Mouse (Mus musculus): ENCODE measurements around the gene Batf2. TPM values are rescaled to one million over a fixed set of nuclear protein-coding genes. Genes with fewer than 3 reads are reported as not detected.
A peak's percentile ranks its signal among the peaks of the same experiment; 100 is the strongest.

The Batf2 gene
- polyA plus RNA-seq, 1 experiment from 2014 or later, result not detected

DNA sequence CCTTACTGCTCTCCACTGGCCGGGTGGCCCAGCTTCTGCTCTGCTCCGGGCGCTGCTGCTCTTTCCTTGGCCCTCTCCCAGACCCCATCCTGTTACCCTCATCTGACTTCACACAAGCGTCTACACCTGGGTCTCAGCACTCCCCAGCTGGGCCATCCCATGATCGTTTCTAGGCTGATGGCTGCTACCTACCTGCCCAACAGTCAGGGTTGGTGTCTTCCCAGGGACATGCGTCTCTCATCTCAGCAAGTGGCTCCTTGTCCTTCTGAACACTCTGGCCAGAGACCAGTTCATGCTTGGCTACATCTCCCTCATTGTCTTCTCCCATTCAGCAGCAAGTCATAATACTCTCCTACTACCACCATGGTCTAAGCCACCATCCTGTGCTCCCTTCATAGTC is 1.1 kb upstream of the Batf2 start:
- Histone ChIP-seq H3K4me1 (replicated peaks) (peaks cover 24% of the 10 kb centered on the region), H3K36me3 (peaks cover 36% of the 10 kb centered on the region), H3K9me3 (no peaks in the 10 kb centered on the region), H3K27me3 (no peaks in the 10 kb centered on the region), H3K27ac (peak overlapping the region; percentile 99), H3K4me3 (peak overlapping the region; percentile 61), H3K4me2 (peak overlapping the region; percentile 75), H3K9ac (peak overlapping the region; percentile 90)
- ATAC-seq (ENCODE audit: low FRiP score), result no peak
- 98% methylated on average over 6 of the region's 6 CpGs for WGBS

DNA sequence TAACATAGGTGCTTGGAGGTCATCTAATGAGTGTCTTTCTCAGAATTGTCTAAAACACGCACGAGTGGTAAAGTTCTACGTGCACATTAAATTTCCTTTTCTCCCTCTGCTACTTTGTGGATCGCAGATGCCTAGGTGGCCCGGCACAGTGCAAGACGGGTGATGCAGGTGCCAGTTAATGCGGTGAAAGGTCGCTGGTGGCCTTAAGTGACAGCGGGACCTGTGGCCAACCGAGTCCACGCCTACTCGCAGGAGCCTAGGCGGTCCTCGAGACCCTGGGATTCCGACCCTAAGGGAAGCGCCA is 457 bp upstream of the Batf2 start:
- Histone ChIP-seq H3K9me3 (no peaks in the 10 kb centered on the region), H3K27ac (peak overlapping the region; percentile 99)
- WGBS, result 7% methylated on average over 16 of the region's 16 CpGs

DNA sequence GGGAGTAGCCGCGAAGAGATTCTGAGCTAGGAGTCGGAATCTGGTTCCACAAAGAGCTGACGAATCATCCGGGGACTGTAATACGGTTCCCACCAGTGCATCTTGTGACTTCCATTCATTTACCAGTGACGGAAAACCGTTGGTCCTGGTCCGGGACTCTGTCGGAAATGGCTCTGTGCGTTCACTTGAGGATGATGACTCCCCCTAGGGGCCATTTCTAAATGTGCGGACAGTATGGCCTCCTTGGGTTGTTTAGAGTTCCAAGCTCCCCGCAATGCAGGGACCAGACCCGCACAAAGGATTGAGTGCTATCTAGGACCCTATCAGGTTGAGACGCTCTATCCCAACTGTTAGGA is 589 bp downstream of the Batf2 start, which contains the start of gene Arl2:
Gene Arl2 (minus strand): TSS at position 155 of the 356 bp plus-strand sequence.
- Histone ChIP-seq H3K4me1 (replicated peaks) (peaks cover 24% of the 10 kb centered on the region), H3K9ac (peak within 1 kb of the TSS; percentile 90), H3K9me3 (no peaks in the 10 kb centered on the region), H3K4me3 (peak within 1 kb of the TSS; percentile 61), H3K27me3 (no peaks in the 10 kb centered on the region), H3K4me2 (peak within 1 kb of the TSS; percentile 75), H3K27ac (peak within 1 kb of the TSS; percentile 99), H3K36me3 (peaks cover 20% of the 10 kb centered on the region)
- under 1% methylated on average over 15 of the region's 15 CpGs for WGBS
- ATAC-seq (ENCODE audit: low FRiP score), result peak; percentile 81

More for the DNA sequence above, 457 bp upstream of the Batf2 start:
- Histone ChIP-seq H3K36me3 (peaks cover 31% of the 10 kb centered on the region), H3K4me3 (peak overlapping the region; percentile 61), H3K4me2 (peak overlapping the region; percentile 75), H3K27me3 (no peaks in the 10 kb centered on the region), H3K9ac (peak overlapping the region; percentile 90), H3K4me1 (replicated peaks) (peaks cover 24% of the 10 kb centered on the region)
- no peak for ATAC-seq (ENCODE audit: low FRiP score)

GRCm38 (mm10) chr19:6144842-6145241 is 4.1 kb downstream of the Batf2 start:
- no peak for ATAC-seq (ENCODE audit: low FRiP score)
- Histone ChIP-seq H3K4me2 (no peak overlapping the region), H3K36me3 (no peaks in the 10 kb centered on the region), H3K9ac (no peak overlapping the region), H3K9me3 (no peaks in the 10 kb centered on the region), H3K27ac (no peak overlapping the region), H3K4me3 (no peak overlapping the region), H3K27me3 (no peaks in the 10 kb centered on the region), H3K4me1 (replicated peaks) (peaks cover 10% of the 10 kb centered on the region)
- 79% methylated on average over 5 of the region's 5 CpGs for WGBS

DNA sequence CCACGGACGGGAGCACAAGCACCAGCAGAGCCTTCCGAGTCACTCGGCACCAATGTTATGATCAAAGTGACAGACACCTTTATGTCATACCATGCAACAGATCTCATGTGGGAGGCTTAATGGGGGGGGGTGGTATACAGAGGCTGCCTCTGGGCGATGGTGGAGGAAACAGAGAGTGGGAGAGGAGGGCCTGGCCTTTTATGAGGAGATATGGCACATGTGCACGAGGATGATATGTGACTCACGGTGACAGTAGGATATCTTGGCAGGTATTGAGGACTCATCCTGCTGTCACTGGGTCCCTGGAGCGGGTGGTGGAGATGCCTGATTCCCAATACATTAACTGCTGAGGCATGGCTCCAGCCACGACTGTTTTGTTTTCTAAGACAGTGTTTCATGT is 14.4 kb downstream of the Batf2 start:
- 89% methylated on average over 9 of the region's 9 CpGs for WGBS
- no peak overlapping the region for H3K27ac ChIP-seq
- ATAC-seq (ENCODE audit: low FRiP score), result no peak

GRCm38 (mm10) chr19:6156372-6156771 is 15.6 kb downstream of the Batf2 start:
- Histone ChIP-seq H3K9ac (no peak overlapping the region), H3K4me1 (replicated peaks) (no peaks in the 10 kb centered on the region), H3K27ac (no peak overlapping the region), H3K4me3 (no peak overlapping the region), H3K4me2 (no peak overlapping the region), H3K36me3 (no peaks in the 10 kb centered on the region), H3K9me3 (no peaks in the 10 kb centered on the region), H3K27me3 (no peaks in the 10 kb centered on the region)
- no peak for ATAC-seq (ENCODE audit: low FRiP score)
- WGBS, result 62% methylated on average over 8 of the region's 8 CpGs

More for the DNA sequence above, 14.4 kb downstream of the Batf2 start:
- Histone ChIP-seq H3K36me3 (no peaks in the 10 kb centered on the region), H3K9ac (no peak overlapping the region), H3K4me3 (no peak overlapping the region), H3K27me3 (no peaks in the 10 kb centered on the region), H3K9me3 (no peaks in the 10 kb centered on the region), H3K4me2 (no peak overlapping the region), H3K4me1 (replicated peaks) (no peaks in the 10 kb centered on the region)

DNA sequence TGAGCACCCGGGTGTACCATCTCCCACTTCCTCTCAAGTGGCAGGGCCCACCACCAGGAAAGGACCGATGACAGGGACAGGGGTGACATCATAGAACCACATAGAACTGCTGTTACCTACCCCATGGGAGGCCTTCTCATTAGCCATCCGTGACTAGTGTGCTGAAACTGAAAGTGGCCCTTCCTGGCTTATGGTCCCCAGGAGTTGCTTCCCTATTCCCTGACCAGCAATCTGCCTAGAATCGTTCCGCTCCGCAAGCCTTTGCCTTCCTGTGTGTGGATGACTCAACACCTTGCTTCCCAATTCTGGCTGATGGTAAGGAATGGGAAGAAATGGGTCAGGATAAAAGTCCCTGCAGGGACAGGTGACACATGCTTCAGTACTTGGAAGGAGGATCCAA is 16.4 kb downstream of the Batf2 start:
- Histone ChIP-seq H3K4me2 (no peak overlapping the region), H3K27me3 (no peaks in the 10 kb centered on the region), H3K9me3 (no peaks in the 10 kb centered on the region), H3K36me3 (no peaks in the 10 kb centered on the region), H3K27ac (no peak overlapping the region), H3K4me1 (replicated peaks) (no peaks in the 10 kb centered on the region), H3K4me3 (no peak overlapping the region), H3K9ac (no peak overlapping the region)
- WGBS, result 80% methylated on average over 6 of the region's 6 CpGs
- ATAC-seq (ENCODE audit: low FRiP score), result no peak

GRCm38 (mm10) chr19:6163872-6164547 is 23.2 kb downstream of the Batf2 start:
- no peak for ATAC-seq (ENCODE audit: low FRiP score)
- H3K9ac ChIP-seq, result no peak overlapping the region
- WGBS, result 76% methylated on average over 10 of the region's 10 CpGs

GRCm38 (mm10) chr19:6166750-6167149 is 26.0 kb downstream of the Batf2 start:
- Histone ChIP-seq H3K4me2 (no peak overlapping the region), H3K27ac (no peak overlapping the region), H3K9ac (no peak overlapping the region), H3K36me3 (no peaks in the 10 kb centered on the region), H3K4me3 (no peak overlapping the region), H3K9me3 (no peaks in the 10 kb centered on the region), H3K4me1 (replicated peaks) (no peaks in the 10 kb centered on the region), H3K27me3 (no peaks in the 10 kb centered on the region)
- ATAC-seq (ENCODE audit: low FRiP score), result no peak
- WGBS, result 84% methylated on average over 4 of the region's 4 CpGs

More at GRCm38 (mm10) chr19:6163872-6164547, 23.2 kb downstream of the Batf2 start:
- no peaks in the 10 kb centered on the region for H3K4me1 ChIP-seq (replicated peaks)
- H3K36me3 ChIP-seq, result no peaks in the 10 kb centered on the region
- no peak overlapping the region for H3K27ac ChIP-seq
- H3K27me3 ChIP-seq, result no peaks in the 10 kb centered on the region
- H3K4me2 ChIP-seq, result no peak overlapping the region
- no peak overlapping the region for H3K4me3 ChIP-seq
- no peaks in the 10 kb centered on the region for H3K9me3 ChIP-seq

- Histone ChIP-seq H3K4me3 (no peak overlapping the region), H3K4me1 (replicated peaks) (no peaks in the 10 kb centered on the region), H3K9me3 (no peaks in the 10 kb centered on the region), H3K36me3 (no peaks in the 10 kb centered on the region), H3K9ac (no peak overlapping the region), H3K27me3 (no peaks in the 10 kb centered on the region), H3K4me2 (no peak overlapping the region), H3K27ac (no peak overlapping the region)
- ATAC-seq (ENCODE audit: low FRiP score), result no peak
- 85% methylated on average over 8 of the region's 8 CpGs for WGBS
Observed at GRCm38 (mm10) chr19:6171215-6171614, 30.4 kb downstream of the Batf2 start.

GRCm38 (mm10) chr19:6174771-6175170 is 34.0 kb downstream of the Batf2 start:
- Histone ChIP-seq H3K27me3 (no peaks in the 10 kb centered on the region), H3K36me3 (no peaks in the 10 kb centered on the region), H3K9me3 (no peaks in the 10 kb centered on the region), H3K9ac (no peak overlapping the region), H3K4me1 (replicated peaks) (no peaks in the 10 kb centered on the region), H3K27ac (no peak overlapping the region), H3K4me3 (no peak overlapping the region), H3K4me2 (no peak overlapping the region)
- WGBS, result 44% methylated on average over 5 of the region's 5 CpGs
- ATAC-seq (ENCODE audit: low FRiP score), result no peak

GRCm38 (mm10) chr19:6178775-6179174 is 38.0 kb downstream of the Batf2 start:
- no peak overlapping the region for H3K9ac ChIP-seq
- no peak overlapping the region for H3K4me2 ChIP-seq
- no peaks in the 10 kb centered on the region for H3K27me3 ChIP-seq
- no peaks in the 10 kb centered on the region for H3K9me3 ChIP-seq
- H3K27ac ChIP-seq, result no peak overlapping the region
- H3K4me1 ChIP-seq (replicated peaks), result peaks cover 5% of the 10 kb centered on the region; the same call in 1 of the 2 replicates
- no peak overlapping the region for H3K4me3 ChIP-seq
- WGBS, result 96% methylated on average over 6 of the region's 6 CpGs
- no peaks in the 10 kb centered on the region for H3K36me3 ChIP-seq
- no peak for ATAC-seq (ENCODE audit: low FRiP score)

DNA sequence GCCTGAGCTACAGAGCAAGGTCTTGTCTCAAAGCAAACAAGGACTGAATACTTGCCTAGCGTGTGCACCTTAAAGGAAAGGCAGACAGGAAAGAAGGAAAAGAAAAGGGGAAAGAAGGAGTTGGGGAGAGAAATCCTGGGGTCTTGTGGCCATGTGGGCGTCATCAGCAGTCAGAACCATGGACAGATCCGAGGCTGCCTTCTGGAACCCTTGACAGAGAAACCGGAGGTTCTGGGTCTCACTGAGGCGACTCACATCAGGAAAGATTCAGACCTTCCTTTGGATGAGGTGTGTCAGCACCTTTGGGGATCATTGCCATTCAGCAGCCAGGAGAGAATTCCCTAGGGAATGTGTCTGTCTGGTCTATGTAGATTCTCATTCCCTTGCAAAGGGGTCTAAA is 40.8 kb downstream of the Batf2 start:
- no peak overlapping the region for H3K4me2 ChIP-seq
- no peak overlapping the region for H3K9ac ChIP-seq
- no peak for ATAC-seq (ENCODE audit: low FRiP score)
- no peak overlapping the region for H3K27ac ChIP-seq
- 25% methylated on average over 5 of the region's 5 CpGs for WGBS
- no peaks in the 10 kb centered on the region for H3K36me3 ChIP-seq
- no peaks in the 10 kb centered on the region for H3K9me3 ChIP-seq
- H3K4me1 ChIP-seq (replicated peaks), result peaks cover 5% of the 10 kb centered on the region; the same call in 1 of the 2 replicates
- H3K27me3 ChIP-seq, result no peaks in the 10 kb centered on the region
- H3K4me3 ChIP-seq, result no peak overlapping the region

Data from hindbrain, embryonic 13.5 days (tissue).